Mouse (Mus musculus): ENCODE measurements around the gene Tln1.

- TF ChIP-seq CTCF (IDR thresholded peaks at IDR 0.05; ENCODE audit: borderline replicate concordance, control insufficient read depth, extremely low read depth, insufficient read depth, low read length, poor library complexity) (no peak), POLR2A (IDR thresholded peaks at IDR 0.05; ENCODE audit: control insufficient read depth, extremely low read depth, insufficient read depth, low read length, poor library complexity) (no peak)
Measured at GRCm38 (mm10) chr4:43555926-43556325, 6.6 kb downstream of the Tln1 start.
